35 mouse cellular contexts compared by ENCODE assay signal in genomic region chr9:105033641-105034040, GRCm38 (mm10).
"Had no signal": no experiment of that assay in that cellular context is flagged by ENCODE, and none has a peak within 500 bp of the region (broad histone marks: within the 10 kb centered on the region; RNA-seq: fewer than 3 reads in every experiment).

No protein-coding gene starts in this region.

- H3K4me2 ChIP-seq: heart, embryonic 11.5 days; heart, embryonic 13.5 days; heart, embryonic 15.5 days; hindbrain, embryonic 12.5 days; hindbrain, embryonic 13.5 days; hindbrain, embryonic 14.5 days; hindbrain, embryonic 15.5 days; intestine, embryonic 15.5 days; kidney, embryonic 15.5 days had no signal

- ATAC-seq: hindbrain, embryonic 16.5 days; hindbrain, postnatal 0 days; inflammation-experienced regulatory T-cells, adult 6 months; intestine, embryonic 15.5 days; intestine, embryonic 16.5 days; intestine, postnatal 0 days had no signal

- DNase-seq: heart, postnatal 10 days; heart, postnatal 14 days; heart, postnatal 36 days; heart, postnatal 4 days; kidney, adult 11 months; kidney, adult 18-20 months; kidney, adult 2 months; kidney, adult 8-10 months; kidney, adult 9 months; kidney, postnatal 10 days; kidney, postnatal 14 days; kidney, postnatal 25 days; kidney, postnatal 36 days; kidney, postnatal 4 days; layer of hippocampus, adult 9-11 months; layer of hippocampus, postnatal 36 days had no signal

- H3K9ac ChIP-seq: heart, embryonic 13.5 days; heart, embryonic 15.5 days; hindbrain, embryonic 12.5 days; hindbrain, embryonic 13.5 days; hindbrain, embryonic 14.5 days; hindbrain, embryonic 15.5 days; intestine, embryonic 15.5 days; kidney, embryonic 15.5 days had no signal

- H3K4me1 ChIP-seq: heart, embryonic 10.5 days; heart, embryonic 13.5 days; heart, embryonic 15.5 days; hindbrain, embryonic 10.5 days; hindbrain, embryonic 12.5 days; hindbrain, embryonic 13.5 days; hindbrain, embryonic 15.5 days; intestine, embryonic 15.5 days; kidney, embryonic 15.5 days had no signal

- H3K27me3 ChIP-seq: heart, embryonic 13.5 days; heart, embryonic 15.5 days; hindbrain, embryonic 12.5 days; hindbrain, embryonic 13.5 days; hindbrain, embryonic 15.5 days; intestine, embryonic 15.5 days; kidney, embryonic 15.5 days had no signal

- H3K27ac ChIP-seq: heart, embryonic 10.5 days; heart, embryonic 13.5 days; heart, embryonic 15.5 days; hindbrain, embryonic 10.5 days; hindbrain, embryonic 12.5 days; hindbrain, embryonic 13.5 days; hindbrain, embryonic 14.5 days; hindbrain, embryonic 15.5 days; hindbrain, postnatal 0 days; intestine, embryonic 15.5 days; kidney, embryonic 15.5 days; kidney, postnatal 0 days; layer of hippocampus, adult 2 months; left cerebral cortex, adult 2 months had no signal

- H3K4me3 ChIP-seq: heart, embryonic 10.5 days; heart, embryonic 13.5 days; heart, embryonic 15.5 days; hindbrain, embryonic 10.5 days; hindbrain, embryonic 12.5 days; hindbrain, embryonic 13.5 days; hindbrain, embryonic 15.5 days; intestine, embryonic 15.5 days; kidney, embryonic 15.5 days; layer of hippocampus, adult 2 months; left cerebral cortex, adult 2 months had no signal

- H3K36me3 ChIP-seq: heart, embryonic 10.5 days; heart, embryonic 13.5 days; heart, embryonic 15.5 days; hindbrain, embryonic 10.5 days; hindbrain, embryonic 12.5 days; hindbrain, embryonic 13.5 days; hindbrain, embryonic 15.5 days; intestine, embryonic 15.5 days; kidney, embryonic 15.5 days had no signal

- H3K9me3 ChIP-seq: heart, embryonic 10.5 days; heart, embryonic 13.5 days; heart, embryonic 15.5 days; hindbrain, embryonic 10.5 days; hindbrain, embryonic 12.5 days; hindbrain, embryonic 13.5 days; hindbrain, embryonic 15.5 days; intestine, embryonic 15.5 days; kidney, embryonic 15.5 days had no signal
